Mouse (Mus musculus): ENCODE measurements at regions not wholly inside any gene's neighbourhood (a gene's known extent, or its start where the extent isn't known, plus 50 kb on each side); places are given as distances from the start of the nearest gene placed in this dataset.

GRCm38 (mm10) chr15:86566111-86566510 lies 351.9 kb downstream of the Tbc1d22a start:
- DNase-seq (ENCODE audit: low spot score) = no peak

- no peak for DNase-seq (ENCODE audit: low spot score)
Measured at GRCm38 (mm10) chr15:86574311-86574710, 360.1 kb downstream of the Tbc1d22a start.

GRCm38 (mm10) chr15:86576666-86577065 lies 362.4 kb downstream of the Tbc1d22a start:
- no peak for DNase-seq (ENCODE audit: low spot score)

GRCm38 (mm10) chr15:86578689-86579088 lies 364.4 kb downstream of the Tbc1d22a start:
- DNase-seq (ENCODE audit: low spot score) = no peak

GRCm38 (mm10) chr15:86582240-86583090 lies 368.2 kb downstream of the Tbc1d22a start:
- DNase-seq (ENCODE audit: low spot score) = no peak

GRCm38 (mm10) chr15:86585716-86586115 lies 371.5 kb downstream of the Tbc1d22a start:
- no peak for DNase-seq (ENCODE audit: low spot score)

- no peak for DNase-seq (ENCODE audit: low spot score)
Measured at GRCm38 (mm10) chr15:86587209-86587608, 372.9 kb downstream of the Tbc1d22a start.

- no peak for DNase-seq (ENCODE audit: low spot score)
Measured at GRCm38 (mm10) chr15:86590033-86590432, 375.8 kb downstream of the Tbc1d22a start.

- no peak for DNase-seq (ENCODE audit: low spot score)
Measured at GRCm38 (mm10) chr15:86590896-86591295, 376.6 kb downstream of the Tbc1d22a start.

- no peak for DNase-seq (ENCODE audit: low spot score)
Measured at GRCm38 (mm10) chr15:86593404-86593803, 379.1 kb downstream of the Tbc1d22a start.

- DNase-seq (ENCODE audit: low spot score) = no peak
Measured at GRCm38 (mm10) chr15:86606411-86606810, 392.2 kb downstream of the Tbc1d22a start.

- no peak for DNase-seq (ENCODE audit: low spot score)
Measured at GRCm38 (mm10) chr15:86609692-86610091, 395.4 kb downstream of the Tbc1d22a start.

- DNase-seq (ENCODE audit: low spot score) = no peak
Measured at GRCm38 (mm10) chr15:86631376-86631775, 417.1 kb downstream of the Tbc1d22a start.

GRCm38 (mm10) chr15:86645244-86645643 lies 431.0 kb downstream of the Tbc1d22a start:
- DNase-seq (ENCODE audit: low spot score) = no peak

GRCm38 (mm10) chr15:86648131-86648530 lies 433.9 kb downstream of the Tbc1d22a start:
- no peak for DNase-seq (ENCODE audit: low spot score)

GRCm38 (mm10) chr15:86673096-86673520 lies 458.8 kb downstream of the Tbc1d22a start:
- DNase-seq (ENCODE audit: low spot score) = no peak

- DNase-seq (ENCODE audit: low spot score) = no peak
Measured at GRCm38 (mm10) chr15:86677016-86677415, 462.8 kb downstream of the Tbc1d22a start.

- DNase-seq (ENCODE audit: low spot score) = no peak
Measured at GRCm38 (mm10) chr15:86683081-86683480, 468.8 kb downstream of the Tbc1d22a start.

GRCm38 (mm10) chr15:86689694-86690093 lies 475.4 kb downstream of the Tbc1d22a start:
- no peak for DNase-seq (ENCODE audit: low spot score)

GRCm38 (mm10) chr15:86696806-86697205 lies 482.5 kb downstream of the Tbc1d22a start:
- no peak for DNase-seq (ENCODE audit: low spot score)

GRCm38 (mm10) chr15:86710429-86710828 lies 496.2 kb downstream of the Tbc1d22a start:
- no peak for DNase-seq (ENCODE audit: low spot score)

GRCm38 (mm10) chr15:86718376-86718775 lies 504.1 kb downstream of the Tbc1d22a start:
- DNase-seq (ENCODE audit: low spot score) = no peak

GRCm38 (mm10) chr15:86719088-86719487 lies 504.8 kb downstream of the Tbc1d22a start:
- DNase-seq (ENCODE audit: low spot score) = no peak

GRCm38 (mm10) chr15:86721131-86721530 lies 506.9 kb downstream of the Tbc1d22a start:
- DNase-seq (ENCODE audit: low spot score) = no peak
